Mouse (Mus musculus) thymus, postnatal 4 days (tissue): Measurements from ENCODE around the gene Slc22a4.
A peak's percentile ranks its signal among the peaks of the same experiment; 100 is the strongest.

ENCODE experiments used
- DNase-seq: peaks from one replicate; pipeline ENCODE4 v3.0.0; 2021

Gene Slc22a4

DNA sequence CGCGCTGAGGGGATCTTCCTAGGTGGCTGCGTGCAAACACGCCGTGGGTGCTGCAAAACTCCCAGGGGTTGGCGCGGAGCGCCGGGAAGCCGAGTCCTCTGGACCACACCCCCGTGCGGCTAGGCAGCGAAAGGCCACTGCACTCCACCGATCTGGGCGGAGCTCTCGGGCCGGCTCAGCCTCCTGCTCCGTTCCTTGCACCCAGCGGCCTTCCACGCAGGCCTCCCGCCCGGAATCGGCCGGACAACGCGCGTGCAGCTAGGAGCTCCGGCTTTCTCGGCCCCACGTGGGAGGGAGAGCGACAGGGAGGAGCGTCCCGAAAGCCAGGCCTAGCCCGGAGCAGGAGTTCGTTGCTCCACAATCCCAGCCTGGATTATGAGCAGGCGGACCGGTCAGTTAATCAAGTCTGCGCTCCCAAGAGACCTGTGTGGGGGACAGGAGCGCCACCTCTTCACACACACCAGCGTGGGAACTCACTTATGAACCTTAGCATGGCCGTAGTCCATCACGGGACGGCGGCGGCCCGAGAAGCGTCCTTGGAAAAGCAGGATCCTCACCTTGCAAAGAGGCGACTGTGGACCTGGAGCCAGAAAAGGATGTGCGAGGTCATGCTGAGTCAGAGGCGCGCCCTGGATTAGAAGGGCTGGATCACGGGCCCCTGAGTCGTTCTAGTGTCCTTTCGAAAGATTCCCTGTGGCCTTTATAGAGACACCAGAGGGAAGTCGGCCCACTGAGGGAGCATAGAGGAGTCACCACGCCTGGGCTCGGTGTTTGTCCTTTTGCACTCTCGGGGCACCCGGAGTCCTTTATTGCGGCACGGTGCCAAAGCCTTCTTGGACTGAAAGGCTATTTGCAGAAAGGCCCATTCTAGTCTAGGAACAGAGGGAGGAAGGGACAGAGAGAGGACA, at the start of gene Slc22a4:
Gene Slc22a4 (minus strand): TSS at position 47 of the 908 bp plus-strand sequence.
- peak; percentile 50 for DNase-seq

DNA sequence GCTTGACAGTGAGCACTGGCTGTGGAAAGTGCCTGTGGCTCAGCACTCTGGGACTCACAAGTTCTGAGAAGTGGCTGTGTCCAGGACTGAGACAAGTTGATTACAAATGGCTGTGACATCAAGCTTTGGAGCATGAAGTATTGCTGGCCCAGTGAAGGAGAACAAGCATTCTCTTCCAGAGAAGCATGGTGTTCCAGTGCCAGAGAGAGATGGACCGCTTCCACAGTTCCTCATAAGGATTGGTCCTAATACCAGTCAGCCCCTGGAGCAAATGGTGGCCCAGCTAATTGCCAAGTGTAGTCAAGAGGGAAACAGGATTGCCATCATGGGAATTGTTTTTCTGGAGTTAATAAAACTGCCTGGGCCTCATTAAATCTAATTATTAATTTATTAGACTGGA, 48.2 kb upstream of the Slc22a4 start:
- peak; percentile 36 for DNase-seq

DNA sequence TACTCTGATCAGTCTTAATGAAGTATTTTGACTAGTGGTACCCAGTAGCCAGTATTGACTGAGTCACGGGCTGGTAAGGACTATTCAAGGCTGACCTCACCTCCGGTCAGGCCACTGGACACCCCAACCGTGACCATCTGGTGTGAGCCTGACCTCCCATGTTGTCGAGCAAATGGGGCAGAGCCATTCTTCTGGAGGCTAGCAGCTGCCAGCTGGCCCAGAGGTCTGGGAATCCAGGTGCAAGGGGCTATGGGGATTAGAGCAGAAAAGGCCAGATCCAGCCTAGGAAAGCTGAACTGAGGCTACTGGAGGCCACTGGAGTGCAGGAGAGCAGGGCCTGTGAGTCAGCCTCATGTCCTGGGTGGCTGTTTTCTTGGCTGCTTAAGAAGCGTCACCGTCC, 47.5 kb upstream of the Slc22a4 start:
- DNase-seq, result no peak

DNA sequence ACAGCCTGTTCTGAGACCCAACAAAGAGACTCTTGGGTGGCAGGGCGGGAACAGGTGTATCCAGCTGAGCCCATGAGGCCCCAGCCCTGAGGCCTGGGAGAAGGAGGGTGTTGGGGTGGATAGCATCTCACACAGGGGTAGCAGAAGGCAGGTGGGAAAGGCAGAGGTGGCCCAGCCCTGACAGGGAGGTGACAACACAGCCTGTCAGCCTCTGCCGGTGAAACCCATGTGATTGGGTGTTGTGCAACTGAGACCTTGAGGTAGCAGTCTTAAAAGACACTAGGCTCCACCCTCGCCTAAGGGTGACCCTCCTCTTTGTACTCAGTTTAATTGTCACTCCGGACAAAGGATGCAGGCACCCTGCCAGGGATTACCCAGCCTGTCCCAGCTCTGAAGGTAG, 45.4 kb upstream of the Slc22a4 start:
- DNase-seq, result peak; percentile 21

DNA sequence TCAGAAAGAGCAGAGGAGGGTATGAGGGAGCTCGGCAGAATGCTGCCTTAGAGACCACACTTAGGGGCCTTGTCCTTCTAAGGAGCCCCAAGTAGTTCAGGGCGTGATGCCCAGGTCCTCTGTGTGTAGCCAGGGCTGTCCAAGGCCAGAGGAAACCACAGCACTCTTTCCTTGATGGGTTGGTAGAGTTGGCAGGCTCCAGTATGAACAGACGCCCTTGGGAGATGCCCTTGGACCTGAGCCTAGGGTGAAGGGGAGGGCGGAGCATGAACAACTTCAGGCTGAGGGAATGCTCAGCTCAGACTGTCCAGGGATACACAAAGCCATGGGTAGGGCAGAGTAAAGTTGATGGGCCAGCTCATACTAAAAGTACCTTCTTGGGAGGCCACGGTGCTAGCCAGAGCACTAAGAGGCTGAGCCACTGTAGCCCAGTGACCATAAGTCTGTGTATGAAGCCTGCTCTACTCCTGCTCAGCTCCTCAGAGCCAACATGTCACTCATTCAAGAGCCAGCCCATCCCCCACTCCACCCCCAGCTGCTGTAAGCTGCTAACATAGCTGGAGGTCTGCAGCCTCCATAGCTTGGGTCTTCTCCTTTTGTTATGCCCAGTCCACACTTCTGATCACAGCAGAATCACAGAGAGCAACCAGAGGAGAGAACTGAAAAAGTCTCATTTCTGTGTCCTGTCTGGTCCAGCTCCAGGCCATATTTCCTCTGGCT, 44.0 kb upstream of the Slc22a4 start:
- peak; percentile 57 for DNase-seq

DNA sequence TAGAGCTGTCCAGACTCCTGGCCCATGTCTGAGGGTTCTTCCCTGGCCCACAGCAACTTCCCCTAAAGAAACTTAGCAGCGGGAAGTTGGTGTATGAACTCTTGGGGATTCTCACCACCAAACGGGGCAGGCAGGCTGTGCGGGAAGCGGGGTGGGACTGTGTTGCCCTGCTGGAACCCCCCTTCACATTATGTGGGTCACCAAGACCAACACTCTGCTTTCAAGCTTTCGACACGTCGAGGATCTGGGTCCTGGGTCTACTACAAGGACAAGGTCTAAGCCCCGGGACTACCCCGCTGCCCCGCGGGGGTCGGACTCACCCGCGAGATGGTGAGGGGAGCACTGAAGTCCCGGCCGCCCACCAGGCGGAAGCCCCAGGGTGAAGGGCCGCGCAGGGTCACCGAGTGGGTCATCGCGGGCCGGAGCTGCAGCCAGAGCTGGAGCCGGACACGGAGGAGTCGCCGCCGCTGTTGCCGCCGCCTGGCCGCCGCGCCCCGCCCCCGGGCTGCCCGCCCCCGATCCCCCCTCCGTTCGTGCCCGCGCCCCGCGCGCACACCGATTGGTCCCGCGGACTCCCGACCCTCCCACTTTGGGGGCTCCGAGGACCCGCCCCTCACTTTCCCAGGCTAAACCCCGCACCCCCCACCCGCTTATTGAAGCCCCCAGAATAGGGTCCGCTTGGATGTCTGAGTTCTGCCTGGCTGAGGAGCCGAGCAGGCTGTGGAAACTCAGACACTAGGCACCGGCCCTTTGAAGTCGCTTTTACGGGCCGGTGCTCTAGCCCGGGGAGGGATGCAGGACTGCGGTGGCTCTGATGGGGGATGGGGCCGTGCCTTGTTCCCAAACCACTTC, 40.9 kb upstream of the Slc22a4 start, which contains the start of gene Pdlim4:
Gene Pdlim4 (minus strand): TSS at position 495 of the 852 bp plus-strand sequence.
- peak; percentile 63 for DNase-seq

DNA sequence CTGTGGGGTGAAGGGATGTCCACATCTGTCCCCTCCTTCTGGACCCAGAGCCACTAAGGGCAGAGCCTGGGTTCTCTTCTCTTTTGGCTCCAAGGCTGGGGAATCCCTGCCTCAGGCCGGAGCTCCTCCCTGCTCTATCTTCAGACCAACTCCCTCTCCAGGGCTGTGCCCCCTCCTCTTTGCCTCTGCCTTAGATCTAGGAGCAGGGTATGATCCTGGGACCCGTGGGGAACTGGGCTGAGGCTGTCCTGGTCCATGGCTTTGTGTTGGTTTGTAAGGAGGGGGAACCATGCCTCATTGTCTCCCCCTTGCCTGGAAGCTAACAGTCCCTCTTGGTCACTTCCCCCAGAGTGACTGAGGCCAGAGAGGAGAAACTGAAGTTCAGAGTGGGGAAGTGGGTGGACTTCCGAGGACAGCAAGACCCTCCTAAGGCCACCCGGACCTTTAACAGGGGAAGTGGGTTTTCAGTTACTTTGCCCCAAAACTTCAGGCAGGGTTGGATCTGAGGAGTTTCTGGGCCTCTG, 40.2 kb upstream of the Slc22a4 start:
- no peak for DNase-seq

DNA sequence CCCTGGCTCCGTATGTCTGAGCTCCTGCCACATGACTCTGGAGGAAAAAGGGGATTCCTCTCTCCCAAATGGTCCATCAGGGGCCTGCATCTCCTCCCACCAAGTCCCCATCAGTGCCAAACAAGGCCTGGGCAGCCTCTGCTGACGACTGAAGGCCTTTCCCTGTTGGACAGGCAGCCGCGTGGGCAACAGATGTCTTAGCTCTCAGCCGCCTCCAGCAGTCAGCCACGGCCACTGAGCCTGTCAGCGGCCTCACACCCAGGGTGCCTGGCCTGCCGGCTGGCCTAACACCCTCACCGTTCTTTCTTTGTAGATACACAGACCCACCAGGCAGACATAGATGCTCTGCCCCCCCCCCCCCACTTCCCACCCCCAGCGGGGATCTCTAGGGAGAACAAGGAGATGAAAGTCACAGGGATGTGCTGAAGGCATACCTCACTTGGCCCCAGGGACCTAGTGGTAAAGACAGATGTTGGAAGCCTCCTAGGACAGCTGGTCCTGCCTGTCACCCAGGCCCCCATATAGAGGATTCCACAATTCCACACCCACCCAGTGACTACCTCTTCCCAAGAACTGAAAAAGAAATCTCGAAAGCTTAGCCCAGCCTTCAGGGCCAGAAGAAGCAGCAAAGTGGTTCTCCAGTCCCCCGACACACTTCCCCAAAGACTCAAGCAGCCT, 39.6 kb upstream of the Slc22a4 start:
- no peak for DNase-seq

DNA sequence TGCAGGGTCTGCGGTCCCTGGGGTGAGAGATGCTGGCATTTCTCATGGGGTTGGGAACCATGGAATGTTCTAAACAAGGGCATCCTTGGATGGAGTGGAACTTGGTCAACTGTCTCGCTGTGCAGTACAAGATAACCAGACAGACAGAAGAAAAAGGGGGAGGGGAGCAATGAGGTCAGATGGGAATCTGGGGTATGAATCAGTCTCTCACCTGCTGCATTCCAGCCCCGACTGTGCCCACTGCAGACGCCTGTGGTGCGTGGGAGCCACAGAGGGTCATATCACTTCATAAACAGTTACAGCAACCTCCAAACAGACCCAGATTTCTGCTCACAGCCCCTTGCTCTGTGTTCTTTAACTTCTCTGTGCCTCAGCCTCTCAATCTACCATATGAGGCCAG, 38.5 kb upstream of the Slc22a4 start:
- DNase-seq, result no peak

DNA sequence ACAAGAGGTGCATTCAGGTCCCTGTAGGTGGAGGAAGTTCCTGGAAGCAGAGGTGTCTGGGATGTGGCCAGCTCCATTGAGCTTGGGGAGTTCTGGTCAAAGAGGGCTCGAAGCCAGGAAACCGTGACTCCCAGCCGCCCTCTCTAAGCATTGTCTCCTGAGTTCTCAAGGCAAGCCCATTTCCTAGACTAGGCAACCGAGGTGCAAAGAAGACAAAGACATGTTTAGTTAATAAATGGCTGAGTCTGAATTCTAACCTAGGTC, 38.0 kb upstream of the Slc22a4 start:
- no peak for DNase-seq

DNA sequence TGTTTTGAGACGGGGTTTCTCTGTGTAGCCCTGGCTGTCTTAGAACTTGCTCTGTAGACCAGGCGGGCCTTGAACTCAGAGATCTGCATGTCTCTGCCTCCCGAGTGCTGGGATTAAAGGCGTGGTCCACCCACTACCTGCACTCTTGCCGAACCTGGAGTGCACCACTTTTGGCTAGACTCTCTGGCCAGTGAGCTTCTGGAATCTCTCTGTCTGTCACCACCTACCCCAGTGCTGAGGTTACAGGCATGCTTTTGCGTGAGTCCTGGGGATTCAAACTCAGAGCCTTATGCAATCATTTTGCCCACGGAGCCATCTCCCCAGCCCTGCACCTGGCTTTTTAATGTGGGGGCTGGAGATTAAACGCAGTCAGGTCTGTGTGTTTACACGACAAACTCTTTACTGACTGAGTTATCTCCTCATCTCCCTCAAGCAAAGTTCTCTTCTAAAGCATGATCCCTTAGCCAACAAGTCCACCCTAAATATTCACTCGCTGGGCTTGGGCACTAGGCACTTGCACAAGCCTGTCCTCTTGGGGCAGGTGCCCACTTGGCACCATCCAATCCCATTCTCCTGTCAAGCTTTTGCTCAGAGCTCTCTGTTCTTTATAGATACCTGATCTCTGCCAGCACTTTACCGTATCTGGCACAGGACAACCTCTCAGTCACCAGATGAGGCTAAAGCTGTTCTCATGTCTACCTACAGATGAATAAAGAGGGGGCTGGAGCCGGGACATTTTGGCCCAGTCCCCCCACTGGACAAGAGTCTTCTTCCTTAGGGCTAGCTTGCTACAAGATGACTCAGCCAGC, 37.4 kb upstream of the Slc22a4 start:
- DNase-seq, result peak; percentile 24

DNA sequence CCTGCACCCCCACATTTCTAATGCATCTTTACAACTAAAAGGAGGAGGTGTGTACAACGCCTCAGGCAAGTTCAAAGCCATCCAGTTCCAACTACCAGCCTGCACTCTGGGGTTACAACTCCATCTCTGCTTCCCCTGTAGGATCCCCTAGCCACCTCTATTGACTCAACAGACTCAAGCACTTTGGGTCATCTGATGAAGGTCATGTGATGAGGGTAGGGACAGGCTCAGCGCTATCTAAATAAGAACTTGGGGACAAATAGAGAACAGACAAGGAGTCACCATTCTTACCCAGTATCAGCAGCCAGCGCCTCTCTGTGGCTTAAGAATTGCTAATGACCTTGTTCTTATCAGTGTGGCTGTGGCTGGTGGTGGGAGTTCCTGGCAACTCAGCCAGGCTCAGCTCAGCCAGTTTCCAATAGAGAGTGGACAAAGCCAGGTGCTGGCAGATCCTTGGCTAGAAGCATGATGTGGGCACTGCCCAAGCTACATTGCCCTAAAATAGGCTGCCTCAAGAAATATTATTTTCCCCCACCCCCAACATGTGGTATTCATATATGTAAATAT, 36.6 kb upstream of the Slc22a4 start:
- DNase-seq, result no peak

DNA sequence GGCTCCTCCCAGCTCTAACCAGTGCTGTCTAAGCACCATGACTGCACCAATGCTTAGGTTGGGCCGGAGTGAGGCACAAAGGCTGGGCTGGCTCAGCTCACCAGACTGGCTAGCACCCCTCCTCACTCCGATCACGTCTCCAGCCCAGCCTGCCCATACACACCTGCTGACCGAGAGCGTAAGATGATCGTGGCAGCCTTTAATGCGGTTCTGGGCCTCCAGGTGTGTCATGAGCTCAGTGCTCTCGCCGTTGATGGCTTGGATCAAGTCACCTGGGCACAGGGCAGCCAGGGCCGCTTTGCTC, 35.5 kb upstream of the Slc22a4 start:
- peak; percentile 44 for DNase-seq

DNA sequence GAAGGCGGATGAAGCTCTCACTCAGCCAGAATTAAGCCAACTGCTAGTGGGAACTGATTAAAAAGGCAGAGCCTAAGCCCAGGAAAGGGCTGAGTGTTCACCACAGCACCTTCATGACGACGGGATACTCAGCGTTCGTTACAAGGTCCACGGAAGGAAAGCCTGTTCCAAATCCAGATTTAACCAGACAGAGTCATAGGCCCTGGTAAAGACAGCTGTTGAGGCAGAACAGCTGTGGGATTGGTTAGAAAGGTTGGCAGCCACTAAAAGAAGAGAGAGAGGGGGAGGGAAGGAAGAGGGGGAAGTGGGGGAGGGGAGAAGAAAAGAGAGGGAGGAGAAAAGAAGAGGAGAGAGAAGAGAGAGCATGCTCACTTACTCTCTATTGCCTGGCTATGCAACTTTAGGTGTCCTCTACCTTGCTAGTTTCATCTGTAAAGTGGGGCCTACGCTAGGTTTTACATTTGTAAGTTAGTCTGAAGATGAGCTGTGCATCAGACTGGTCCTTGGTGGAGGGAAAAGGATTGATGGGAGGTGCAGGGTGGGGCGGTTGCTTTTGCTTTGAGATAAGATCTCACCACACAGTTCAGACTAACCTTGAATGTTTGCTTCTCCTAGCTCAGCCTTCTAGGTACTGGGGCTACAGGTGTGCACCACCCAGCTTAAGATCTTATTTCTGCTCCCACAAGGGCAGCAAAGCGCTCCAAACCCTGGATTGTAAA, 35.0 kb upstream of the Slc22a4 start:
- no peak for DNase-seq

DNA sequence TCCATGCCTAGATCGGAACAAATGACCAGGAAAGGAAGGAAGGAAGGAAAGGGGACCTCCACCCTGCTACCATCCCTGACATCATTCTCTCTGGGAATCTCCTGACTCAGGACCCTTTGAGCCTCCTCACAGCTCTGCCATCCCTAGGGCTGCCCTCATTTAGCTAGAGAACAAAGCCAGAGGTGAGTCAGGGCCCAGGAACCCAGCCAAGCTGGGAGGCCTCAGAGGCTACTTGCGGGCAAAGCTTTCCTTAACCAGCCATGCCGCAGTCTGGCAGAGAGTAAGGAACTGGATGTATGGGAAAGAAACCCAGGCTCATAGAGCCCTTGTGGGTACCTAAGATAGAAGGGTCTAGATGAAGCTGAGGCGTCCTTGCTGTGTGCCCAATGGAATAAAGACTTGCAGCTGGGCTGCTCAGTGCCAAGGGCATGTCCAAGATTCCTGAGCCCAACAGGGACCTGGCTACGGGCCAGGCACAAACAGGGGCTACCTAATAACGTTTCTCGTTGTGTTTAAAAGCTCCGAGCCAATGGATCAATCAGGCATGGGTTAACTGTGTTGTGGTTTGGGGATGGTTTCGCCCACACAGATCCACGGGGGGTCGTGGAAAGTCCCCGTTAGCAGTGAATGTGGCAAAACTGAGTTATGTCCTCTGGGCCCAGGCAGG, 34.3 kb upstream of the Slc22a4 start:
- peak; percentile 21 for DNase-seq

DNA sequence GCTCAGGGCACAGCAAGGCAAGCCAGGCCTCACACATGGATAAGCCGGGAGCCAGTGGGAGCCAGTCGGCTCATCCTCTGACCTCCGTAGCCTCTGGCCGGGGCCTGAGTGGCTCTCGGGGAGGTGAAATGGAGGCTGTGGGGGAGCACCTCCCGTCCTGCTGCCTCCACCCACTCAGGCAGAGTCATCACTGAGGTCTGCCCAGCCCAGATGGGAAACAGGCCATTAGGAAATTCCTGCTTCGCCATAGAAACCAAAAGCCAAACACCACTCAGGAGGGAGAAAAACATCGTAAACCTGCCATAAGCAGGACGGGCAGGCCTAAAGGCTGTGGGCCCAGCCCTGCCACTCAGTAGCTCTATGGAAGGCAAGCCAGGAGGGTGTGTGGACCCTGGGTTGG, 32.4 kb upstream of the Slc22a4 start:
- DNase-seq, result no peak

DNA sequence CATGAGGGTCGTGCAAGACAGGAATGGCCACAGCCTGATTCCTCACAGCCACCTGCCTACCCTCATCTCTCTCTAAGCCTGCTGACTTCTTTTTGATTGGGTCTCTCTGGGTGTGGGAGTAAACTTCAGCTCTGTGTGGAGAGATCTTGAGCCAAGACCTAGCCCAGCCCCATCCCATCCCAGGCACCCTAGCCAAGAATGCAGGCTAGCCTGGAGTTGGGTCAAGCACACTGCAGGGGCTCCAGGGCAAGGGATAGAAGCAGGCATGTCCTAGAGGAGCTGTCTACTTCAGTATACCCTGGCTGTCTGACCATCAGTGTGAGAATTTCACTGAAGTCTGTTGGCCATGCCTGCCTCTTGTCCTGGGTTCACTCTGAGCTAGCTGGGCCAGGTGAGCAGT, 31.6 kb upstream of the Slc22a4 start:
- no peak for DNase-seq

DNA sequence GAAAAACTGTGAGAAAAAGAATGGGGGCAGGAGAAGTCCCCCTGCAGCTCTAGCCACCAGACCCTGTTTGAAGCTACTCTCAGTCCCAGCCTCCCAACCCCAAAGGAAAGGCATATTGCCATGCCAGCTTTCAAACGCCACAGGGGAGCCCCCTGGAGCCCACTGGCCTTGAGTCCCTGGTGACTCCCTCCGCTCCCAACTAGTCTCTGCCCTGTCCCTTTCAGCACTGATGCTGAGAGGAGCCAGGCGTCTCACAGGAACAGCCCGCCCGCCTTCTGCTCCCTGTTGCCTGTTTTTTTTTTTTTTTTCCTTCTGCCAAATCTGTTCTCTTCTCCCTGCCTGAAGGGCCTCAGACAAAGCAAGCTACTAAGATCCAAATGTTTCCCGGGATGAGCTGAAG, 30.8 kb upstream of the Slc22a4 start:
- no peak for DNase-seq

DNA sequence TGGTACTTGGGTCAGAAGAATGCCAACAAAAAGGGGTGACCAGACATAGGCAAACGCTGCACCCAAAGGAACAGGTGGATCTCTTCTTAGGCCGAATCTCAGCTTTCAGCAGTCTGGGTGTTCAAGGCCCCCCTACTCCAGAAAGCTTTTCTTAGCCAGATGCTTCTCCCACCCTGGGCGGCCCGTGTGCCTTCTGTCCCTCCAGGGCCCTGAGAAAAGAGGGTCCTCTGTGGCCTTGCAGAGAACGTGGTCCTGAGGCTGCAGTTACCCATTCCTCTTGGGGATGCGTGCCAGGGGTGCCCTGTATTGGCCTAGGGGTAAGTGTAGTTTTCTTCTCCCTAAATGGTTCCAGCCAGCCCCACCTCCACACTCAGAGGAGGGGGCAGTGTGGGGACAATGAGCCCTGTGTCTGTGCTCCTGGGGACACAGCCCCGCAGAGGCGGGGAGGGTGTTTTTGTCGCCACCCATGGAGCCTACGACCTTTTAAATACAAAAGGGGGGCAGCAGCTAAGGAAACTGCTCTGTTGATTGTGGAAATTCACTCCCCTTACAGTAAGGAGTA, 30.2 kb upstream of the Slc22a4 start:
- no peak for DNase-seq

DNA sequence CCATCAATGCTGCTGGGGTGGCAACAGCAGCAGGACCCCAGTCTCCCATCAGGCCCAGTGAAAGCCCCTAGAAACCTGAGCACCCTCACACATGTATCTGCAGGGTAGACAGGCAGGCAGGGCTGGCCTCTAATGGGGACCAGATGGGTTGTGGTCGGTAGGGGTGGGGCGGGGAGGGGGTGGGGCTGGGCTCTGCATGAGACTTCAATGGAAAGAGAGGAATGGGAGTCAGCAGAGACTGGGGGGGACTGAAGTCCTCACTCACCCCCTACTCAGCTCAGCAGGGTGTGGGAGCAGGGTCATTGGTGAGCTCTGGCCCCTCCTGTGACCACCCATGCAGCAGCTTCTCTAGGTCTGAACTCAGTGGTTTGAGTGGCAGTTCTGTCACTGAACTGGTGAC, 29.5 kb upstream of the Slc22a4 start:
- DNase-seq, result no peak
